ENCODE assay signal across 23 mouse cellular contexts in genomic region chr8:64839628-64840027, GRCm38 (mm10). TPM values are rescaled to one million over a fixed set of nuclear protein-coding genes. Genes with fewer than 3 reads are reported as not detected.
DNase-seq lines count a peak whose midpoint lies in the region; ATAC-seq and TF ChIP-seq lines count a peak whose summit lies in the region.
"Had no signal": no experiment of that assay in that cellular context is flagged by ENCODE, and none has a peak within 500 bp of the region (broad histone marks: within the 10 kb centered on the region; RNA-seq: fewer than 3 reads in every experiment).

No protein-coding gene starts in this region.

- no peak for DNase-seq in layer of hippocampus, adult 2 months (ENCODE audit: low spot score in 2 of 2)
- no peak for DNase-seq in layer of hippocampus, adult 9-10 months (ENCODE audit: low spot score)
- DNase-seq in midbrain, embryonic 11.5 days (ENCODE audit: low spot score, missing footprints), result no peak
- DNase-seq in midbrain, embryonic 10.5 days (ENCODE audit: low spot score), result no peak
- DNase-seq in ZHBTc4 (ENCODE audit: low read depth, low spot score), result peak; percentile 52
- DNase-seq: adrenal gland, postnatal 14 days; cerebellum, adult 11-12 months; cerebellum, adult 9-10 months; cerebellum, postnatal 25 days; forebrain, postnatal 0 days; gastrocnemius, adult 2 months; gastrocnemius, postnatal 25 days; heart, adult 18-20 months; heart, postnatal 36 days had no signal

- WGBS in midbrain, embryonic 11.5 days, result 67% methylated on average over 6 of the region's 6 CpGs
- WGBS in midbrain, embryonic 10.5 days, result 69% methylated on average over 6 of the region's 6 CpGs

- no peaks in the 10 kb centered on the region for H3K36me3 ChIP-seq in midbrain, embryonic 11.5 days (ENCODE audit: control insufficient read depth, insufficient read depth, low read length)
- H3K36me3 ChIP-seq in midbrain, embryonic 10.5 days, result no peaks in the 10 kb centered on the region
- H3K36me3 ChIP-seq: embryonic facial prominence, embryonic 10.5 days; heart, embryonic 12.5 days; hindbrain, embryonic 12.5 days had no signal

- 0 out of 2 replicates have a peak, but pooled peaks have one; percentile 12 for ATAC-seq in midbrain, embryonic 11.5 days (ENCODE audit: low FRiP score)
- 0 out of 2 replicates have a peak, but pooled peaks have one; percentile 34 for ATAC-seq in megakaryocyte progenitor cell, adult 5-6 weeks (replicated peaks; ENCODE audit: poor library complexity)
- no peak for ATAC-seq in frontal cortex, adult (ENCODE audit: low TSS enrichment)
- ATAC-seq: activated CD4-positive, CD25-positive, alpha-beta regulatory T cell, adult 4 months; forebrain, embryonic 13.5 days; forebrain, postnatal 0 days; hindbrain, embryonic 16.5 days had no signal

- H3K9ac ChIP-seq in midbrain, embryonic 11.5 days (ENCODE audit: low read length), result no peak overlapping the region
- H3K9ac ChIP-seq: forebrain, embryonic 13.5 days; forebrain, postnatal 0 days; heart, embryonic 12.5 days; hindbrain, embryonic 12.5 days had no signal

- no peaks in the 10 kb centered on the region for H3K9me3 ChIP-seq in midbrain, embryonic 11.5 days (ENCODE audit: control insufficient read depth, low read length)
- no peaks in the 10 kb centered on the region for H3K9me3 ChIP-seq in midbrain, embryonic 10.5 days (replicated peaks)
- H3K9me3 ChIP-seq: embryonic facial prominence, embryonic 10.5 days; forebrain, embryonic 13.5 days; G1E; heart, embryonic 12.5 days; hindbrain, embryonic 12.5 days had no signal

- peak overlapping the region; percentile 83 for H3K27ac ChIP-seq in layer of hippocampus, adult 2 months
- no peak overlapping the region for H3K27ac ChIP-seq in midbrain, embryonic 11.5 days (ENCODE audit: low read depth, low read length)
- H3K27ac ChIP-seq in midbrain, embryonic 10.5 days (replicated peaks), result no peak overlapping the region
- H3K27ac ChIP-seq: embryonic facial prominence, embryonic 10.5 days; forebrain, embryonic 13.5 days; gastrocnemius, adult 2 months; hindbrain, embryonic 12.5 days had no signal

- no peaks in the 10 kb centered on the region for H3K27me3 ChIP-seq in midbrain, embryonic 11.5 days (ENCODE audit: control insufficient read depth, insufficient read depth, low read length)
- H3K27me3 ChIP-seq in midbrain, embryonic 10.5 days (ENCODE audit: low read depth, poor library complexity, severe bottlenecking), result no peaks in the 10 kb centered on the region
- H3K27me3 ChIP-seq: forebrain, embryonic 13.5 days; heart, embryonic 12.5 days; hindbrain, embryonic 12.5 days had no signal

- peak; percentile 50 for TF ChIP-seq CTCF in layer of hippocampus, adult 2 months (conservative IDR thresholded peaks at IDR 0.05)

- H3K4me2 ChIP-seq in midbrain, embryonic 11.5 days, result no peak overlapping the region
- H3K4me2 ChIP-seq: forebrain, embryonic 13.5 days; heart, embryonic 12.5 days; hindbrain, embryonic 12.5 days had no signal

- peaks cover 4% of the 10 kb centered on the region; the same call in 1 of the 2 replicates for H3K4me1 ChIP-seq in midbrain, embryonic 11.5 days (ENCODE audit: control insufficient read depth, insufficient read depth, low read length)
- peaks cover 15% of the 10 kb centered on the region for H3K4me1 ChIP-seq in midbrain, embryonic 10.5 days

- no peak overlapping the region for H3K4me3 ChIP-seq in layer of hippocampus, adult 2 months
- H3K4me3 ChIP-seq in midbrain, embryonic 11.5 days (ENCODE audit: low read depth, low read length), result no peak overlapping the region
- no peak overlapping the region for H3K4me3 ChIP-seq in midbrain, embryonic 10.5 days
- H3K4me3 ChIP-seq: embryonic facial prominence, embryonic 10.5 days; forebrain, embryonic 13.5 days; gastrocnemius, adult 2 months; heart, embryonic 12.5 days; hindbrain, embryonic 12.5 days had no signal

RNA-seq across cellular contexts. Expression of gene Klhl2, which starts 10.2 kb away (rescaled TPM):
- 100 to 1,000 TPM; 303 to 323 TPM for total RNA-seq in layer of hippocampus, adult 2 months (2021)
- polyA plus RNA-seq in midbrain, embryonic 11.5 days (2014; fragmentation: Nextera tagmentation; extraction: Ambion mirVana), result 18.9 and 19.4 TPM in 2 replicates
- polyA plus RNA-seq in midbrain, embryonic 10.5 days (2016; fragmentation: Nextera tagmentation; extraction: Ambion mirVana), result 9.3 and 11.3 TPM in 2 replicates
- total RNA-seq in megakaryocyte progenitor cell, adult 5-6 weeks (2015), result 10.3 and 13.7 TPM in 2 replicates
- 13.5 and 13.9 TPM in 2 replicates for total RNA-seq in megakaryocyte progenitor cell, adult 5-6 weeks (2017)

Comparison
In these comparisons a context has a peak if more than half of its experiments do, and no peak if none do; other contexts are left out.
1. RNA of gene Klhl2, which starts 10.2 kb away (total RNA-seq): 303 to 323 TPM in layer of hippocampus, adult 2 months; 10.3 to 13.9 TPM in megakaryocyte progenitor cell, adult 5-6 weeks; every median in the first group is over 10 times any median in the second.